Mouse (Mus musculus) MEL (cell line): ENCODE data around the gene Sphk2.

ENCODE experiments used
- CHD2 ChIP-seq: IDR thresholded peaks from 2 replicates; pipeline ENCODE4 v1.6.1; 2011; ENCODE audit warnings: low read length, improper control_type of control experiment
- CTCF ChIP-seq, 3 experiments: IDR thresholded peaks in 2 of 3; conservative IDR thresholded peaks in 1 of 3; 2 replicates each; pipeline ENCODE4 v1.5.1; 2011 to 2012; ENCODE audit warnings: low read length in 3 of 3, low read depth in 2 of 3, mild to moderate bottlenecking in 2 of 3, improper control_type of control experiment in 1 of 3, inconsistent platforms in 1 of 3, mixed read lengths in 1 of 3, moderate library complexity in 1 of 3; ENCODE audit not compliant: control insufficient read depth in 1 of 3, insufficient read depth in 1 of 3, poor library complexity in 1 of 3, severe bottlenecking in 1 of 3
- EP300 ChIP-seq, 2 experiments: IDR thresholded peaks; 2 replicates each; pipeline ENCODE4 v1.6.1; 2011; ENCODE audit warnings: improper control_type of control experiment in 2 of 2, low read length in 2 of 2, low read depth in 1 of 2, mild to moderate bottlenecking in 1 of 2
- JUND ChIP-seq: IDR thresholded peaks from 2 replicates; pipeline ENCODE4 v1.6.1; 2011; ENCODE audit warnings: low read depth, mild to moderate bottlenecking, improper control_type of control experiment, low read length
- MEF2A ChIP-seq: IDR thresholded peaks from 2 replicates; pipeline ENCODE4 v1.6.1; 2014; ENCODE audit warnings: low read depth, mild to moderate bottlenecking, inconsistent platforms, low read length, improper control_type of control experiment; ENCODE audit not compliant: poor library complexity, insufficient replicate concordance, severe bottlenecking; ENCODE audit errors: extremely low read depth
- NRF1 ChIP-seq: IDR thresholded peaks from 2 replicates; pipeline ENCODE4 v1.6.1; 2014; ENCODE audit warnings: low read depth, mild to moderate bottlenecking, inconsistent platforms, low read length, improper control_type of control experiment, moderate library complexity; ENCODE audit not compliant: poor library complexity, insufficient read depth, severe bottlenecking
- POLR2A ChIP-seq, 2 experiments: IDR thresholded peaks; 2 replicates each; pipeline ENCODE4 v1.6.1; 2011 to 2012; ENCODE audit warnings: low read length in 2 of 2, mild to moderate bottlenecking in 2 of 2, control low read depth in 1 of 2, improper control_type of control experiment in 1 of 2, low read depth in 1 of 2, moderate library complexity in 1 of 2; ENCODE audit not compliant: control insufficient read depth in 1 of 2, insufficient read depth in 1 of 2, poor library complexity in 1 of 2
- POLR2AphosphoS2 ChIP-seq: IDR thresholded peaks from 2 replicates; pipeline ENCODE4 v1.6.1; 2011; ENCODE audit warnings: low read length, improper control_type of control experiment
- TAL1 ChIP-seq: IDR thresholded peaks from 2 replicates; pipeline ENCODE4 v1.6.1; 2012; ENCODE audit warnings: mild to moderate bottlenecking, inconsistent platforms, low read length, moderate library complexity, mixed read lengths
- TCF12 ChIP-seq: IDR thresholded peaks from 2 replicates; pipeline ENCODE4 v1.6.1; 2014; ENCODE audit warnings: low read depth, mild to moderate bottlenecking, inconsistent platforms, low read length, improper control_type of control experiment, moderate library complexity
- ZNF384 ChIP-seq: IDR thresholded peaks from 2 replicates; pipeline ENCODE4 v1.6.1; 2012; ENCODE audit warnings: low read depth, mild to moderate bottlenecking, inconsistent platforms, low read length, improper control_type of control experiment

DNA sequence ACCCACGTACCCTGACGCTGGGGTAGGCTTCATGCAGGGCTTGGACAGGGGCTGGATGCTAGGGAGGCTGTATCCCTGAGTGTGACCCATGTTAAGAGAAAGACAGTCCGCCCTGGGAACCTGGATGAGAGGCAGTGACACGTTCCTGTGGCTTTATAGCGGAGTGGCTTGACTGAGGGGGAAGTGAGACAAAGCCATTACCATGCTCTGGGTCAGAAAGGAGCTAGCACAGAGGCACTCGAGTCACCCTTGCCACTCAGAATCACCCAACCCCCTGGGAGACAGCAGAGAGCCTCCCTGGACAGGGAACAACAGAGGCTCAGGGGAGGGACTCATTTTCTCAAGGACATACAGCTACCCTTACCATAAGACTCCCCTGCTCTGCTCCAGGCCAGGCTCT is 28.7 kb downstream of the Sphk2 start:
- no peak for TF ChIP-seq TAL1
- TF ChIP-seq EP300 (IDR thresholded peaks at IDR 0.05; ENCODE audit: low read depth in 1 of 2, low read length in 2 of 2) = no peak
- no peak for TF ChIP-seq JUND
- no peak for TF ChIP-seq ZNF384
- TF ChIP-seq MEF2A = no peak
- TF ChIP-seq POLR2A (IDR thresholded peaks at IDR 0.05; ENCODE audit: control insufficient read depth in 1 of 2, insufficient read depth in 1 of 2, low read depth in 1 of 2, low read length in 2 of 2, poor library complexity in 1 of 2) = no peak
- TF ChIP-seq CHD2 = no peak
- TF ChIP-seq POLR2AphosphoS2 = no peak
- no peak for TF ChIP-seq CTCF (IDR thresholded peaks at IDR 0.05 in 2 of 3, conservative IDR thresholded peaks at IDR 0.05 in 1 of 3; ENCODE audit: control insufficient read depth in 1 of 3, insufficient read depth in 1 of 3, low read depth in 2 of 3, low read length in 3 of 3, poor library complexity in 1 of 3, severe bottlenecking in 1 of 3)
- no peak for TF ChIP-seq NRF1
- TF ChIP-seq TCF12 = no peak
